Mouse (Mus musculus) brain, embryonic 14.5 days (tissue): ENCODE data around the gene Mmrn2.

Experiments
- CTCF ChIP-seq: fragments of 200-500 bp; IDR thresholded peaks from 2 replicates; pipeline ENCODE4 v1.5.1; 2012; ENCODE audit warnings: inconsistent platforms, mild to moderate bottlenecking, moderate library complexity, borderline replicate concordance; ENCODE audit not compliant: insufficient read depth, insufficient read length; ENCODE audit errors: extremely low read depth
- POLR2A ChIP-seq: fragments of 200-500 bp; IDR thresholded peaks from 2 replicates; pipeline ENCODE4 v1.6.1; 2012; ENCODE audit warnings: mild to moderate bottlenecking, inconsistent platforms, borderline replicate concordance; ENCODE audit not compliant: poor library complexity, insufficient read depth, insufficient read length, severe bottlenecking; ENCODE audit errors: extremely low read depth

- TF ChIP-seq POLR2A, result no peak
- peak; percentile 79 for TF ChIP-seq CTCF
Observed at GRCm38 (mm10) chr14:34362726-34363445, 12.4 kb upstream of the Mmrn2 start.
